Mouse (Mus musculus): ENCODE data around the gene Micall2. TPM values are rescaled to one million over a fixed set of nuclear protein-coding genes. Genes with fewer than 3 reads are reported as not detected.

The Micall2 gene
- polyA plus RNA-seq, 1 experiment: 7.0 TPM

DNA sequence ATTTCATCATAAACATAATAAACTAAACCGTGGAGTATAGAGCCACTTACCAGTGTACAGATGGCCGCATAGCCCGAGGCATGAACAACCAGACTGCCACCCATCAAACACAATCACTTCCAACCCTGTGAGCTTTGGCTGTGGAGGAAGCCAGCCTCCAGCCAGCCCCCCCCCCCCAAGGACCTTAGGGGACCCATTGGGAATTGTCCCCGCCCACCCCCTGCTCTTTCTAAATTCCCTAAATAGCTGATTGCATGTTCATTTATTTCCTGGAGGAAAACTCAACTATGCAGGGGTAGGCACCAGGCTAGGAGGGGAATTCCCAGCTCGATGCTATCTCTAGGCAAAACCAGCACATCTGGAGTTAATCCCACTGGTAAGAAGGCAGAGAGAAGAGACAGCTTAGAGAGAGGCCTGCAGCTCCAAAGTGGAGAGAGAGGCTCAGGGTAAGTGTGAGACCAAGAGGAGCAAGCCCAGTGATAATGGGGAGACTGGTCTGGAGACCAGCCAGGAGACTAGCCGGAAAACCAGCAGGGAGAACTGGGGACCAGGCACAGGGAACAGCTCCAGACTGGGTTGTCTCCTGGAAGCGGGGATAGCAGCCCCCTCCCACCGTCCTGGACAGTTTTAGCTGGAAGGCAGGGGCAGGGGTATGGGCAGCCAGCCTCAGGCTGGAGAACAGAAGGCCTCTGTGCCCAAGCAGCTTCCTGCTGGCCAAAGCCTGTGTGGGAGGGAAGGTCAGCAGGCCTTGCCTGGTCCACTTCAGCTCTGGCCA, 5.2 kb downstream of the Micall2 start:
- Histone ChIP-seq H3K27me3 (ENCODE audit: control insufficient read depth, insufficient read depth, low read length) (0 out of 2 replicates have a peak, but pooled peaks cover 3% of the 10 kb centered on the region), H3K4me3 (ENCODE audit: extremely low read depth, insufficient read depth, insufficient read length) (no peak overlapping the region), H3K27ac (ENCODE audit: insufficient read depth, low read length) (peak overlapping the region; percentile 10; the same call in 1 of the 2 replicates), H3K36me3 (ENCODE audit: control insufficient read depth, insufficient read depth, low read length) (no peaks in the 10 kb centered on the region), H3K4me1 (ENCODE audit: control insufficient read depth, insufficient read depth, insufficient read length) (peaks cover 10% of the 10 kb centered on the region; the same call in 1 of the 2 replicates)
- 91% methylated on average over 8 of the region's 8 CpGs for WGBS
- no peak for TF ChIP-seq CTCF (IDR thresholded peaks at IDR 0.05; ENCODE audit: extremely low read depth, insufficient read depth, insufficient read length, insufficient replicate concordance)
- no peak for TF ChIP-seq POLR2A (IDR thresholded peaks at IDR 0.05; ENCODE audit: low read depth, low read length)
- no peak for DNase-seq (ENCODE audit: low read depth in 1 of 2, low spot score in 2 of 2)

DNA sequence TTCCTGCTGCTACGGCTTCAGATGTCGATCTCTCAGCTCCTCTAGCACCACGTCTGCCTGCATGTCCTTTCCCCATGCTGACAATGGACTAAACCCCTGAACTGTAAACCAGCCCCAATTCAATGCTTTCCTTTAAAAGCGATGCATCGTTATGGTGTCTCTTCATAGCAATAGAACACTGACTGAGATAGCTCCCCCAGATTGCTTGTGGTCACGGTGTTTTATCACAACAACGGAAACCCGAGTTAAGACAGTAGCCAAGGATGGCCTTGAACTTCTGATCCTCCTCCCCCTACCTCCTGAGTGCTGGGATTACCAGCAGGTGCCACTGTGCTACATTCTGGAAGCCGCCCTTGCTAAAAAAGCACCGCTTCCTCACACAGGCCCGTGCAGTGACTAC, 8.9 kb downstream of the Micall2 start:
- WGBS: 80% methylated on average over 11 of the region's 11 CpGs
- H3K4me3 ChIP-seq (ENCODE audit: extremely low read depth, insufficient read depth, insufficient read length): no peak overlapping the region
- H3K27me3 ChIP-seq (ENCODE audit: control insufficient read depth, insufficient read depth, low read length): no peaks in the 10 kb centered on the region
- H3K4me1 ChIP-seq (ENCODE audit: control insufficient read depth, insufficient read depth, insufficient read length): no peaks in the 10 kb centered on the region
- DNase-seq (ENCODE audit: low read depth in 1 of 2, low spot score in 2 of 2): no peak
- TF ChIP-seq CTCF (IDR thresholded peaks at IDR 0.05; ENCODE audit: extremely low read depth, insufficient read depth, insufficient read length, insufficient replicate concordance) (no peak), POLR2A (IDR thresholded peaks at IDR 0.05; ENCODE audit: low read depth, low read length) (no peak)
- H3K27ac ChIP-seq (ENCODE audit: insufficient read depth, low read length): no peak overlapping the region
- no peaks in the 10 kb centered on the region for H3K36me3 ChIP-seq (ENCODE audit: control insufficient read depth, insufficient read depth, low read length)

DNA sequence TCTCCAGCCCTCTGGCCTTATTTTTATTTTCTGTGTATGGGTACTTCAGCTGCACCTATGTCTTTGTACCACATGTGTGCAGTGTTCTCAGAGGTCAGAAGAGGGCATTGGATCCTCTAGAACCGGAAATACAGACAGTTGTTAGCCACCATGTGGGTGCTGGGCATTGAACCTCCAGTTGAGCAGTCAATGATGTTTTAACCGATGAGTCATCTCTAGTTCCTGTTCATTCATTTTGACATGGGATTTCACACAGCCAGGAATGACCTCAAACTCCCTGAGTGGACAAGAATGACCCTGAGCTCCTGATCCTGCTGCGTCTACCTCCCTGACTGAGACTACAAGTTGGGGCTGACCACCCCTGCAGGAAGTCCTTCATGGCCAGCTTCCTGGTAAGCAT, 9.9 kb downstream of the Micall2 start:
- no peak for TF ChIP-seq POLR2A (IDR thresholded peaks at IDR 0.05; ENCODE audit: low read depth, low read length)
- TF ChIP-seq CTCF (IDR thresholded peaks at IDR 0.05; ENCODE audit: extremely low read depth, insufficient read depth, insufficient read length, insufficient replicate concordance): no peak

DNA sequence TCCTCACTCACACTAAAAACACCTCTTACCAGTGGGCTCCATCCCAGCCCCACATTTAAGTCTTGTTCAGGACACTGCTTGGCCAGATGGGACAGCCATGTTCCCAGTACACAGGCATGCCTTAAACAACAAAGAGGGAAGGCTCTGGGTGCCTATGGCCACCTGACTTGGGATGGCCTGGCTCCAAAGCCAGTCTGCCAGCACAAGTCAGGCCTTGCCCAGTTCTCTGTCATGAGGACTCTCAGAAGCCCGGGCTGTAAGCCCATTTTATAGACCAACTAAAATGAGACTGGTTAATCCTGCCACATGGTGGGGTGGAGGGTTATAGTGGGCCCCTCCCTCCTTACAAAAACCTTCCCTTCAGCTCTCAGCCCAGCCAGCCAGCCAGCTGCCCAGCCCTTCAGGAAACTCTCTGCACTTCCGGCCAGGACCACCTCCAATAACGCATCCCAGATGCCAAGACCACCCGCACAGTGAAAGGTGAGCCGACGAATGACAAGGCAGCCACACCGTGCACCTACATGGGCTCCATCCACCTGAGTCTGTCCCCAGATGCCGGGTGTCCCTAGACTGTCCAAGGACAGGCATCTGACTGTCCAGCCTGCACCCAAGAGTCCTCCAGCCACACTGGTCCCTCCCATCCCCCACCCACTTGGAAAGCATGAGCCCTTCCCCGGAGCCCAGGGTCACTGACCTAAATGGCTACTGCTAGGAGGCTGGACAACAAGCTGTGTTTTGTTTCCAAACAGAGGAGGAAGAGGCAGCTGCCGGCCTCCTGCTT, 11.6 kb downstream of the Micall2 start:
- no peaks in the 10 kb centered on the region for H3K27me3 ChIP-seq (ENCODE audit: control insufficient read depth, insufficient read depth, low read length)
- H3K4me3 ChIP-seq (ENCODE audit: extremely low read depth, insufficient read depth, insufficient read length): no peak overlapping the region
- H3K27ac ChIP-seq (ENCODE audit: insufficient read depth, low read length): no peak overlapping the region; the same call in 1 of the 2 replicates
- no peak for TF ChIP-seq CTCF (IDR thresholded peaks at IDR 0.05; ENCODE audit: extremely low read depth, insufficient read depth, insufficient read length, insufficient replicate concordance)
- TF ChIP-seq POLR2A (IDR thresholded peaks at IDR 0.05; ENCODE audit: low read depth, low read length): no peak
- WGBS: 90% methylated on average over 10 of the region's 10 CpGs
- DNase-seq (ENCODE audit: low read depth in 1 of 2, low spot score in 2 of 2): no peak
- no peaks in the 10 kb centered on the region for H3K4me1 ChIP-seq (ENCODE audit: control insufficient read depth, insufficient read depth, insufficient read length)
- H3K36me3 ChIP-seq (ENCODE audit: control insufficient read depth, insufficient read depth, low read length): no peaks in the 10 kb centered on the region

More for the DNA sequence above, 9.9 kb downstream of the Micall2 start:
- no peaks in the 10 kb centered on the region for H3K36me3 ChIP-seq (ENCODE audit: control insufficient read depth, insufficient read depth, low read length)
- no peaks in the 10 kb centered on the region for H3K4me1 ChIP-seq (ENCODE audit: control insufficient read depth, insufficient read depth, insufficient read length)
- WGBS: 77% methylated on average over 3 of the region's 3 CpGs
- H3K27ac ChIP-seq (ENCODE audit: insufficient read depth, low read length): no peak overlapping the region
- no peak overlapping the region for H3K4me3 ChIP-seq (ENCODE audit: extremely low read depth, insufficient read depth, insufficient read length)
- no peaks in the 10 kb centered on the region for H3K27me3 ChIP-seq (ENCODE audit: control insufficient read depth, insufficient read depth, low read length)
- no peak for DNase-seq (ENCODE audit: low read depth in 1 of 2, low spot score in 2 of 2)

DNA sequence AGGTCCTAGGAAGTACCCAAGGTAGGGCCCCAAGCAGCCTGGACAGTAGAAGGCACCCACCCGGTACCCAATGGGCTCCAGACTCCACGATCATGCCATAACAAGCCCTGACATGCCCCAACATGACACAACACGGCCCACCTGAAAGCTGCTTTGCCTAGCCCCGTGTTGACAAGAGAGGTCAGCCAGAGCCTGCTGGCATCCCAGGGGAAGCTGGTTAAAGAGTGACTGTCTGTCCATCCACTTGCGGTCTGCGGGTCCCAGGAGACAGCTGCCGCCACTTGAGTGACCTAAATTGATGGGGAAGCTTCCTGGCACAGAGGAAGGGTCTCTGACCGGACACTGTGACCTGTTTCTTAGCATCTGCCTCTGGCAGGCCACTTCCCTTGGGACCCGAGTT, 13.0 kb downstream of the Micall2 start:
- H3K27me3 ChIP-seq (ENCODE audit: control insufficient read depth, insufficient read depth, low read length): no peaks in the 10 kb centered on the region
- WGBS: 75% methylated on average over 9 of the region's 9 CpGs
- no peak for DNase-seq (ENCODE audit: low read depth in 1 of 2, low spot score in 2 of 2)
- no peaks in the 10 kb centered on the region for H3K4me1 ChIP-seq (ENCODE audit: control insufficient read depth, insufficient read depth, insufficient read length)
- no peak overlapping the region for H3K4me3 ChIP-seq (ENCODE audit: extremely low read depth, insufficient read depth, insufficient read length)
- TF ChIP-seq POLR2A (IDR thresholded peaks at IDR 0.05; ENCODE audit: low read depth, low read length) (no peak), CTCF (IDR thresholded peaks at IDR 0.05; ENCODE audit: extremely low read depth, insufficient read depth, insufficient read length, insufficient replicate concordance) (no peak)
- H3K36me3 ChIP-seq (ENCODE audit: control insufficient read depth, insufficient read depth, low read length): no peaks in the 10 kb centered on the region
- H3K27ac ChIP-seq (ENCODE audit: insufficient read depth, low read length): no peak overlapping the region

DNA sequence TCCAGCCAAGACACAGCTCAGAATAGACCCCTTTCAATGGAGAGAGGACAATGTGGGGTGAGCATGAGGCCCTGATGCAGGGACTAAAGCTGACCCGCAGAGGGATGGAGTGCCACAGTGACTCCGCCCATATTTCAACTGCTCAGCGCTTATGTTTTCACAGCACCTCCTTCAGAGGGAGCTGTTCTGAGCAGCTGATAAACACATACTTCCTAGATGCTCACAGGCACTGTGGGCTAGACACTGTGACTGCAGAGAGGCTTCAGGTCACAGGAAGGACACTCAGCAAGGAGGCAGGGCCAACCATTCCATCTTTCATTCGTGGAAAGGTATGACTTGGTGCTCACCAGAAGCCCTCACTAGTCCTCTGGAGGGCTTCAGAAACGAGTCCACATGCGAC, 13.4 kb downstream of the Micall2 start:
- Histone ChIP-seq H3K27me3 (ENCODE audit: control insufficient read depth, insufficient read depth, low read length) (no peaks in the 10 kb centered on the region), H3K4me3 (ENCODE audit: extremely low read depth, insufficient read depth, insufficient read length) (no peak overlapping the region), H3K36me3 (ENCODE audit: control insufficient read depth, insufficient read depth, low read length) (no peaks in the 10 kb centered on the region), H3K27ac (ENCODE audit: insufficient read depth, low read length) (no peak overlapping the region), H3K4me1 (ENCODE audit: control insufficient read depth, insufficient read depth, insufficient read length) (no peaks in the 10 kb centered on the region)
- TF ChIP-seq POLR2A (IDR thresholded peaks at IDR 0.05; ENCODE audit: low read depth, low read length): no peak
- no peak for TF ChIP-seq CTCF (IDR thresholded peaks at IDR 0.05; ENCODE audit: extremely low read depth, insufficient read depth, insufficient read length, insufficient replicate concordance)
- WGBS: 59% methylated on average over 6 of the region's 6 CpGs
- no peak for DNase-seq (ENCODE audit: low read depth in 1 of 2, low spot score in 2 of 2)

Measured in spleen, adult 2 months (tissue).